Mouse (Mus musculus) stomach, embryonic 14.5 days (tissue): ENCODE results near the gene Hes3. TPM values are rescaled to one million over a fixed set of nuclear protein-coding genes. Genes with fewer than 3 reads are reported as not detected.
A peak's percentile ranks its signal among the peaks of the same experiment; 100 is the strongest.

Experiments
- ATAC-seq: fragments of 200-750 bp; cut with Nextera tagmentation; 2 replicates; pipeline ENCODE4 v1.8.0; 2017; ENCODE audit warnings: low read depth, moderate TSS enrichment; ENCODE audit not compliant: insufficient number of reproducible peaks, insufficient read depth, low FRiP score
- H3K27ac ChIP-seq: fragments of 300-500 bp; sonication (generic); 2 replicates; pipeline ENCODE4 v1.5.1; 2014; ENCODE audit warnings: mild to moderate bottlenecking, low read length, moderate library complexity, mixed read lengths
- H3K27me3 ChIP-seq: fragments of 300-500 bp; sonication (generic); 2 replicates; pipeline ENCODE4 v1.6.1; 2014; ENCODE audit warnings: low read length, control low read depth, mixed read lengths; ENCODE audit not compliant: control insufficient read depth, insufficient read depth
- H3K36me3 ChIP-seq: fragments of 300-500 bp; sonication (generic); 2 replicates; pipeline ENCODE4 v1.6.1; 2014; ENCODE audit warnings: mild to moderate bottlenecking, control low read depth, low read length, moderate library complexity, mixed read lengths; ENCODE audit not compliant: control insufficient read depth, insufficient read depth
- H3K4me1 ChIP-seq: fragments of 300-500 bp; sonication (generic); 2 replicates; pipeline ENCODE4 v1.6.1; 2014; ENCODE audit warnings: low read length, control low read depth, mixed read lengths; ENCODE audit not compliant: control insufficient read depth, insufficient read depth
- H3K4me2 ChIP-seq: fragments of 300-500 bp; sonication (generic); replicated peaks from 2 replicates; pipeline ENCODE4 v1.6.1; 2014; ENCODE audit warnings: low read depth, low read length, control low read depth
- H3K4me3 ChIP-seq: fragments of 300-500 bp; sonication (generic); 2 replicates; pipeline ENCODE4 v1.5.1; 2014; ENCODE audit warnings: low read depth, low read length, control low read depth
- H3K9ac ChIP-seq: fragments of 300-500 bp; sonication (generic); replicated peaks from 2 replicates; pipeline ENCODE4 v1.6.1; 2014; ENCODE audit warnings: low read depth, mild to moderate bottlenecking, control low read depth, low read length, moderate library complexity, mixed read lengths
- H3K9me3 ChIP-seq: fragments of 300-500 bp; sonication (generic); 2 replicates; pipeline ENCODE4 v1.6.1; 2016; ENCODE audit warnings: low read depth, low read length, control low read depth; ENCODE audit not compliant: control insufficient read depth
- WGBS: fragments of 180-500 bp; shearing (Covaris S2); extraction: QIAGEN DNeasy Blood & Tissue Kit; methylation state at CpG from one replicate; pipeline ENCODE4 v1.1.7; 2014; 5-methylcytosine and 5-hydroxymethylcytosine counted together
- polyA plus RNA-seq: library from polyadenylated mRNA; unstranded; fragments of >200 nt; fragmentation: Nextera tagmentation; extraction: Ambion mirVana; gene quantifications from 2 replicates; pipeline ENCODE4 v1.2.1, GENCODE M21; 2014

Gene Hes3
- polyA plus RNA-seq, 1 experiment from 2014 or later, result 0.43 TPM

- Histone ChIP-seq H3K4me1 (peaks cover 10% of the 10 kb centered on the region), H3K4me3 (peak overlapping the region; percentile 78), H3K36me3 (peaks cover 37% of the 10 kb centered on the region), H3K9ac (peak overlapping the region; percentile 97), H3K27me3 (no peaks in the 10 kb centered on the region), H3K4me2 (peak overlapping the region; percentile 94), H3K9me3 (no peaks in the 10 kb centered on the region), H3K27ac (no peak overlapping the region)
- WGBS, result 1% methylated on average over 11 of the region's 11 CpGs
- no peak for ATAC-seq
These were observed 35.1 kb upstream of the Hes3 start for GRCm38 (mm10) chr4:152326543-152326942.

GRCm38 (mm10) chr4:152325574-152326411 lies 34.3 kb upstream of the Hes3 start, which contains the start of gene Rpl22:
Gene Rpl22, plus strand, starts transcription at chr4:152325742.
- no peaks in the 10 kb centered on the region for H3K9me3 ChIP-seq
- peaks cover 30% of the 10 kb centered on the region for H3K36me3 ChIP-seq
- peak within 1 kb of the TSS; percentile 78 for H3K4me3 ChIP-seq
- peak within 1 kb of the TSS; percentile 70 for H3K27ac ChIP-seq
- peak within 1 kb of the TSS; percentile 97 for H3K9ac ChIP-seq
- WGBS, result under 1% methylated on average over 70 of the region's 70 CpGs
- H3K27me3 ChIP-seq, result no peaks in the 10 kb centered on the region
- peak; percentile 95 for ATAC-seq
- H3K4me1 ChIP-seq, result peaks cover 10% of the 10 kb centered on the region
- H3K4me2 ChIP-seq, result peak within 1 kb of the TSS; percentile 94

DNA sequence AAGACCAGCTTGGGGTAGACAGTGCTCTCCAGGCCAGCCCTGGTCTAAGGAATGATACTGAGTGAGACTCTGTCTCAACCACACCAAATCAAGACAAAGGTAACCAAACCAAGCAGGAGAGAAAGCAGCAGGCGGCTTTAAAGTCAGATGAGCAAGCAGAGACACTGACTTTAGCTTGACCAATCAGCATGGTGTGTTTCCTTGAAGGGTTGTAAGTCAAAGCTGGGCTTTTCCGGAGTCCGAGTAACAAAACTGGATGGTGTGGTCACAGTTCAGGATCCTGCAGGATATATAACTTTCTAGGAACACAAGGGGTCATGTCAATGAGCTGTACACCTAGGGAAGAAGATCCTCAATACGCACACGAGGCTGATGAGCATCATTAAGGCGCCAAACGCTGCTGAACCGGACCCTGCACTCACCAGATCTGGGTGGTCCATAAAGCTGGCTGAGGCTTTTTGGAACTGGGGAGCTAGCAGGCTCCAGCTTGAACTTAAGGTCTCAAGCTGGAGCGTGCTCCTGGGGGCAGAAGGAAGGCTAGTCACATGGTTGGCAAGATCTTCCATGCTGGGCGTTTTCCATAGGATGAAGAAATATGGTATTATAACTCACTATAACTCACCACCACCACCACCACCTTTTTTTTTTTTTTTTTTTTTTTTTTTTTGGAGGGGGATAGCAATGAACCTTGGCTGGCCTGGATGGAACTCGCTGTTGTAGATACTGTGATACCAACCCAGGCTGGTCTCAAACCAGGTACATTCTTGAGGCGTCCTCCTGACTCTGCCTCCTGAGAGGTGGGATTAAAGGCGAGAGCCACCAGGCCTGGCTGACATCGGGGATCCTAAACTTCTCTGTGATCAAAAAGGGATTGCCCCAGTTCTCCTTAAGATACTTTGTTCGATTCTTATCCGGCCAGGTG lies 33.4 kb upstream of the Hes3 start:
- WGBS, result 51% methylated on average over 16 of the region's 16 CpGs
- peak; percentile 26; the same call in 1 of the 2 replicates for ATAC-seq

DNA sequence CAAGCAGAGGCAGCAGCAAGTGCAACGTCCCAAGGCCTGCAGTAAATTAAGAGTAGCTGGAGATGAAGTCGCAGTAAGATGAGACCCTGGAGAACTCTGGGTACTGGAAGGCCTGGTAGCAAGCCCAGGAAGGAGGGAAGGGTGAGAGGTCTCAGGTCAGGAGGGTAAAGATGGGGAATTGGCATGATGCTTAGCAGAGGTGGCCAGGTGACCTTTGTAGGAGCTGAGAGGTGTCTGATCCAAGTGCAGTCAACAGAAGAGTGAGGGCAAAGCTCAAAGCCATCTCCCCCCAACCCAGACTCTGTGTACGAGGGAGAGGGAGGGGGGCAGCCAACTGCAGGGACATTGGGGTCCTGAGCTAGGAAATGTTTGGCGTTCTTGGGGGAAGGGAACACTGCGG lies 30.0 kb upstream of the Hes3 start:
- peaks cover 10% of the 10 kb centered on the region for H3K27me3 ChIP-seq
- H3K4me2 ChIP-seq, result no peak overlapping the region
- no peak overlapping the region for H3K27ac ChIP-seq
- no peaks in the 10 kb centered on the region for H3K36me3 ChIP-seq
- WGBS, result 57% methylated on average over 5 of the region's 5 CpGs
- no peak overlapping the region for H3K9ac ChIP-seq
- H3K4me1 ChIP-seq, result 0 out of 2 replicates have a peak, but pooled peaks cover 5% of the 10 kb centered on the region
- no peak for ATAC-seq
- no peaks in the 10 kb centered on the region for H3K9me3 ChIP-seq
- H3K4me3 ChIP-seq, result no peak overlapping the region

More for the DNA sequence above, 33.4 kb upstream of the Hes3 start:
- no peak overlapping the region for H3K27ac ChIP-seq
- no peaks in the 10 kb centered on the region for H3K9me3 ChIP-seq
- H3K4me3 ChIP-seq, result peak overlapping the region; percentile 78
- H3K4me2 ChIP-seq, result no peak overlapping the region; the same call in 1 of the 2 replicates
- H3K36me3 ChIP-seq, result peaks cover 21% of the 10 kb centered on the region
- no peaks in the 10 kb centered on the region for H3K27me3 ChIP-seq
- H3K4me1 ChIP-seq, result peaks cover 10% of the 10 kb centered on the region
- no peak overlapping the region for H3K9ac ChIP-seq

DNA sequence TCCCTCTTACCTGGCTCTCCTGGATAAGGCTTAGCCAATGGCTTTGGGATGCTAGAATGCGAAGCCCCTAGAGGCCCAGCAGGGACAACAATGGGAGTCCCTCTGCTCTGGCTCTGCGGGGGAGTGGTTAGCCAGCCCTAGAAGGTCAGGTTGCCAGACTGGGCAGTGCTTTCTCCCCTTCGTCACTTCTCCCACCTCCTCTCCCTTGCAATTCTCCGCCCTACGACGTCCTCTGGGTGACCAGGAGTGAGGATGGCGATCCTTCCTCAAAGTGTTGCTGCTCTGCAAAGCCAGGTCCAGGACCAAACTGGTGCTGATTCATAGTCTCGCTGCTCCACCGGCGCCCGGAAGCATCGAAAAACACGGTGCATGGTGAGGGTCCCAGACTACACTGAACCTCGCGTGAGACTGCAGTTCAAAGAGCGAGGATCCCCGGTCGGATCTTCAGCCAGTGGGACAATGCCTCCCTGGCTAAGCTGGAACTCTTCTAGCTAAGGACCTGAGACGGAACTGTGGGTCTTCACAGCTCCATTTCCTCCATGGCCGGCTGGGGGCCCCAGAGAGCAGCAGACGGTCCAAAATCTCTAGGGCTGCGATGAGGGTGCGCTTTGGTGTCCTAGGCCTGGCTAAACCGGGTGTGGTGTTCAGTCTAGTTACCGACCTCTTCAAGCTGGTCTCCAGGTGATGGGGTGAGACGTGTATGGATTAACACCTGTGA lies 27.2 kb upstream of the Hes3 start, which contains the start of gene Rnf207:
Gene Rnf207 (minus strand): TSS at position 477 of the 718 bp plus-strand sequence.
- peaks cover 7% of the 10 kb centered on the region; the same call in 1 of the 2 replicates for H3K4me1 ChIP-seq
- no peaks in the 10 kb centered on the region for H3K36me3 ChIP-seq
- no peak within 1 kb of the TSS for H3K9ac ChIP-seq
- peak within 1 kb of the TSS; percentile 36 for H3K4me2 ChIP-seq
- H3K27ac ChIP-seq, result no peak within 1 kb of the TSS
- no peak for ATAC-seq
- no peak within 1 kb of the TSS; the same call in 1 of the 2 replicates for H3K4me3 ChIP-seq
- WGBS, result 5% methylated on average over 26 of the region's 26 CpGs
- H3K9me3 ChIP-seq, result no peaks in the 10 kb centered on the region
- peaks cover 35% of the 10 kb centered on the region for H3K27me3 ChIP-seq

- 76% methylated on average over 6 of the region's 6 CpGs for WGBS
- no peak overlapping the region for H3K4me2 ChIP-seq
- H3K4me3 ChIP-seq, result no peak overlapping the region
- no peak overlapping the region for H3K27ac ChIP-seq
- ATAC-seq, result no peak
- peaks cover 35% of the 10 kb centered on the region for H3K27me3 ChIP-seq
- no peaks in the 10 kb centered on the region for H3K36me3 ChIP-seq
- H3K9ac ChIP-seq, result no peak overlapping the region
- peaks cover 17% of the 10 kb centered on the region; the same call in 1 of the 2 replicates for H3K4me1 ChIP-seq
- H3K9me3 ChIP-seq, result no peaks in the 10 kb centered on the region
These were observed 26.2 kb upstream of the Hes3 start for GRCm38 (mm10) chr4:152317631-152318033.

DNA sequence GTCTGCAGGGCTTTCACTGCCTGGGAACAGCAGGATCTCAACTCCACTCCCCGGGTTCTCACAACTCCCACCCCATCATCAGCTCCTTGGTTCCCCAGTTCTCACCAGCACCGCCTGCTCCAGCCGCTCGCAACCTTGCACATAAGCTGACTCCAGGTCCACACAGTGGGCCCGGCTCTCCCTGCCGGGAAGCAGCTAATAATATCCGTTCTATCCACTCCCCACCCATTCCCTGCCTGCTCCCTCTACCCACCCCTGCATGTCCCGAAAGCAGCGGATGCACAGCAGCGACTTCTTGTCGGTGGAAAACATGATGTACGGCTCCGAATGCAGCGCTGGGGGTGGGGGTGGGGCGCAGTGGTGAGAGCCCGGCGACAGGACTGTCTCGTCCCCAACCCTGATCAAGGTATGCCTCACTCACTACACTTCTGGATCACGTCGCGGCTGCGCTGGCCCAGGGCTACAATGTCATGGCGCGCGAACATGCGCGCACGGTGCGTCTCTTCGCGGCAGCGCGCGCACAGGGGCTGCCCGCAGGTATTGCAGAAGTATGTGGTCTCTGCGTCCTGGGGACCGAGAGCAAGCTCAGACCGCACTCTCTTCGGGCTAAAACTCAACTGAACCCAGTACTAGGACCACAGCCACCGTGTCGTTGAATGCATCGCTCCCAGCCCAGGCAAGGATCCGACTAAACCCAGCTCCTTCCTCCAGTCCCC lies 24.2 kb upstream of the Hes3 start:
- Histone ChIP-seq H3K27me3 (peaks cover 38% of the 10 kb centered on the region), H3K27ac (no peak overlapping the region), H3K4me3 (peak overlapping the region; percentile 25), H3K36me3 (no peaks in the 10 kb centered on the region), H3K4me1 (peaks cover 18% of the 10 kb centered on the region; the same call in 1 of the 2 replicates), H3K4me2 (peak overlapping the region; percentile 39), H3K9ac (no peak overlapping the region), H3K9me3 (no peaks in the 10 kb centered on the region)
- under 1% methylated on average over 43 of the region's 43 CpGs for WGBS
- no peak for ATAC-seq
